Mouse (Mus musculus) heart, embryonic 11.5 days (tissue): ENCODE data around the gene Arid3b. TPM values are rescaled to one million over a fixed set of nuclear protein-coding genes. Genes with fewer than 3 reads are reported as not detected.

Source experiments
- ATAC-seq: fragments of 200-750 bp; cut with Nextera tagmentation; replicated peaks from 2 replicates; pipeline ENCODE4 v1.8.0; 2017; ENCODE audit warnings: moderate library complexity; ENCODE audit not compliant: insufficient number of reproducible peaks, low FRiP score, low TSS enrichment
- H3K27ac ChIP-seq: fragments of 300-500 bp; sonication (generic); 2 replicates; pipeline ENCODE4 v1.5.1; 2014; ENCODE audit warnings: mild to moderate bottlenecking, low read depth, low read length
- H3K27me3 ChIP-seq: fragments of 300-500 bp; sonication (generic); 2 replicates; pipeline ENCODE4 v1.6.1; 2014; ENCODE audit warnings: mild to moderate bottlenecking, low read length, mixed read lengths; ENCODE audit not compliant: control insufficient read depth, insufficient read depth
- H3K36me3 ChIP-seq: fragments of 300-500 bp; sonication (generic); 2 replicates; pipeline ENCODE4 v1.6.1; 2014; ENCODE audit warnings: mild to moderate bottlenecking, low read length, moderate library complexity, mixed read lengths; ENCODE audit not compliant: control insufficient read depth, insufficient read depth
- H3K4me1 ChIP-seq: fragments of 300-500 bp; sonication (generic); 2 replicates; pipeline ENCODE4 v1.6.1; 2014; ENCODE audit warnings: low read length; ENCODE audit not compliant: control insufficient read depth, insufficient read depth
- H3K4me2 ChIP-seq: fragments of 300-500 bp; sonication (generic); 2 replicates; pipeline ENCODE4 v1.6.1; 2014; ENCODE audit warnings: mild to moderate bottlenecking, moderate library complexity
- H3K4me3 ChIP-seq: fragments of 300-500 bp; sonication (generic); 2 replicates; pipeline ENCODE4 v1.5.1; 2014; ENCODE audit warnings: low read depth, low read length
- H3K9ac ChIP-seq: fragments of 300-500 bp; sonication (generic); 2 replicates; pipeline ENCODE4 v1.6.1; 2014; ENCODE audit warnings: mild to moderate bottlenecking, low read depth, low read length, moderate library complexity
- H3K9me3 ChIP-seq: fragments of 300-500 bp; sonication (generic); replicated peaks from 2 replicates; pipeline ENCODE4 v1.6.1; 2016; ENCODE audit warnings: low read length; ENCODE audit not compliant: control insufficient read depth
- WGBS: fragments of 180-500 bp; shearing (Covaris S2); extraction: QIAGEN DNeasy Blood & Tissue Kit; methylation state at CpG from one replicate; pipeline ENCODE4 v1.1.7; 2014; ENCODE audit not compliant: insufficient replicate concordance; 5-methylcytosine and 5-hydroxymethylcytosine counted together
- polyA plus RNA-seq: library from polyadenylated mRNA; unstranded; fragments of >200 nt; fragmentation: Nextera tagmentation; extraction: Ambion mirVana; gene quantifications from 2 replicates; pipeline ENCODE4 v1.2.1, GENCODE M21; 2014

Arid3b gene
- polyA plus RNA-seq, 1 experiment from 2014 or later: 28.0 TPM

DNA sequence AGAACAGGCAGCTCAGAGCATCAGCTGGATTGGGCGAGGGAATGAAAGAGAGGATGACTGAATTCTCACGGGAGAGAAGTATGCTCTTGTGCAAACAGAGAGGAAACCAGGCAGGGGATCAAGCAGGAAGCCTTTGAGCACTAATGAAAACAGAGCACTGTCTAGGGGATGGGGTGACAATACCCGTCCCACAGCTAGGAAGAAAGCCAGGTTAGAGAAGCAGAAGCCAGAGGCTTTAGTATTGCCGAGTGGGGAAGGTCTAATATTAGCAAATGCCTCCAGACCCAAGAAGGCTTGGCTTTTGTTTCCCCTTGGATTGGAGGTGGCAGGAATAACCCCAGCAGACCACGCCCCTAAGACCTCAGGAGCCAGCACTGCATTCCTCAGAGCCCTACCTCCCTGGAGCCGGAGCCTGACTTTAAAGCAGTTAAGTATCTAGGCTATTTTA, 19.3 kb downstream of the Arid3b start:
- no peaks in the 10 kb centered on the region for H3K36me3 ChIP-seq
- peak overlapping the region; percentile 80 for H3K27ac ChIP-seq
- H3K4me2 ChIP-seq: peak overlapping the region; percentile 50
- H3K9ac ChIP-seq: 0 out of 2 replicates have a peak overlapping the region, but pooled peaks have one; percentile 31
- H3K4me3 ChIP-seq: 0 out of 2 replicates have a peak overlapping the region, but pooled peaks have one; percentile 6
- peak; percentile 48; the same call in 1 of the 2 replicates for ATAC-seq
- 5% methylated on average over 6 of the region's 6 CpGs for WGBS
- H3K27me3 ChIP-seq: no peaks in the 10 kb centered on the region
- H3K9me3 ChIP-seq: no peaks in the 10 kb centered on the region
- peaks cover 82% of the 10 kb centered on the region for H3K4me1 ChIP-seq

DNA sequence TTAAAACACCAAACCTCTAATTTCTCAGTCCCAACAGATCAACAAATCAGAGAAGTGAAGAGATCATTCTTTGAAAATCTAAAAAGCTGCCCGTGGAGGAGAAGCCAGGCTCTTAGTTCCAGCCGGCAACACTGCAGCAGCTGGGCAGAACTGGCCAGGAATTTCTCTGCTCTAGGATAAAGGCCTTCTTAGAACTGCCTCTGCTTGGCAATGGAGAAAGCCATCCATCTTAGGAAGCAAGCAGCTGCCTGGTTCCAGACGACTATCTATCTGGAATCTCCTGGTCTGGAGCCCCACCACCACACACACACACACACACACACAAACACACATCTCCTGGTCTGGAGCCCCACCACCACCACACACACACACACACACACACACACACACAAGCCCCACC, 21.7 kb downstream of the Arid3b start:
- no peaks in the 10 kb centered on the region for H3K9me3 ChIP-seq
- no peak overlapping the region for H3K9ac ChIP-seq
- peak overlapping the region; percentile 17; the same call in 1 of the 2 replicates for H3K27ac ChIP-seq
- no peak overlapping the region for H3K4me3 ChIP-seq
- H3K4me1 ChIP-seq: peaks cover 89% of the 10 kb centered on the region
- 14% methylated on average over 3 of the region's 3 CpGs for WGBS
- ATAC-seq: no peak
- no peaks in the 10 kb centered on the region for H3K36me3 ChIP-seq
- no peak overlapping the region for H3K4me2 ChIP-seq
- H3K27me3 ChIP-seq: no peaks in the 10 kb centered on the region

DNA sequence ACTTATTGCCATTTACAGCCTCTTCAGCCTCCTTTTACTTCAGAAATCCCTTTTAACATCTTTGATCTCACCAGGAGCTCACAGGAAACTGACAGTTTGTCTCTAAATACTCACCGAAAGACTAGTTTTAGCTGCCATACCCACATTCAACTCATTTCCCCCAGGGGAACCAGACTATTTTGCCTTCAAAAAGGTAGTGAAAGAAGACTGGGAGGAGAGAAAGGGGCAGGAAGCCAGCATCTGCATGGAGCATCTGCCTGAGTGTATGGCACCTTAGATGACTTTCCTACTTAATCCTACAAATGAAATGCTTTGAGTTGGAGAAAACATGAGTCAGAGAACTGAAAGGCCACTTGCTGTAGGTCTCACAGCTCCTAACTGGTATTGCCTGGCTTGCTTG, 22.6 kb downstream of the Arid3b start:
- Histone ChIP-seq H3K9me3 (no peaks in the 10 kb centered on the region), H3K4me2 (no peak overlapping the region), H3K4me1 (peaks cover 91% of the 10 kb centered on the region), H3K9ac (no peak overlapping the region), H3K36me3 (no peaks in the 10 kb centered on the region), H3K4me3 (no peak overlapping the region), H3K27me3 (no peaks in the 10 kb centered on the region), H3K27ac (peak overlapping the region; percentile 36; the same call in 1 of the 2 replicates)
- 24% methylated on average over 1 of the region's 1 CpGs for WGBS
- ATAC-seq: no peak

DNA sequence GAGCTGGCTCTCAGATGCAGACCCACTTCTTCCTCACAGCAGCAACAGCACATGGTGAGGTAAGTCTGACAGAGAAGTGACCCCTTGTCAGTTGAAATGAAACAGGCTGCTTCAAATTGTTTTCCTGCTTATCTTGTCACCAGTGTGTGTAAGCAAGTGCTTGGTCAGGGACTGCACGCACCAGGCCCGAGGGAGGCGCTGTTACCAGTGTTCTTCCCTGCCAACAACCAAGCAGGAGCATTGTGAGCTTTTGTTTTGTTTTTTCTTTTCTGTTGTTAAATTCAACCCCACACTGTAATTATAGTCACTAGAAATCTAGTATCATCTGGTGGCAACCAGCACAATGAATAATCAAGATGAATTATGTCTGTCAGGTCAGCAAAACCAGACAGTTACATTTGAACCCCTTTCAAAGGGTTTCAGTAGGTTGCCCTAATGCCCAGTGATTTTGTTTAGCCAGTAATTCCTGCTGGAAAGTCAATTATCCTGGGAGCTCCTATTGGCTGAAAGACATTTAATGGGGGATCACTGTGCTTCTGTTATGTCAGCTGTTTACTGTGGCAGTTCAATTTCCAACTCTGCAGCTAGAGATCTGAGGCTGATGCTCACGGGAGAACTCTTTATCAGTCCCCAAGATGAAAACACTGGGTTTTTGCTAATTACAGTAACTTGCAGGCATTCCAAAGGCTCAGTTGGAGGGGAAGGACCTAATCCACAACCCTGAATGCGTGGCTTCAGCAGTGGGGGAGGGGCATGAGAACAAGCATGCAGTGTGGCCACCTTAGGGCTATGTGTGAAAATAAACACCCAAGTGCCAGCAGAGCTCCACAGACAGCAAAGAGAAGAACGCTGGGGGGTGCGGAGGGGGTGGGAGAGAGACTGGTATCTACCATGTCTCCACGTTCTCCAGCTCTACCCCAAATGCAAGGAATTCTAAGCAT, 24.5 kb downstream of the Arid3b start:
- H3K27me3 ChIP-seq: no peaks in the 10 kb centered on the region
- no peak overlapping the region; the same call in 1 of the 2 replicates for H3K4me2 ChIP-seq
- H3K9me3 ChIP-seq: no peaks in the 10 kb centered on the region
- H3K4me3 ChIP-seq: no peak overlapping the region
- peaks cover 91% of the 10 kb centered on the region for H3K4me1 ChIP-seq
- H3K36me3 ChIP-seq: no peaks in the 10 kb centered on the region
- ATAC-seq: no peak
- peak overlapping the region; percentile 34; the same call in 1 of the 2 replicates for H3K9ac ChIP-seq
- peak overlapping the region; percentile 62 for H3K27ac ChIP-seq
- WGBS: 11% methylated on average over 8 of the region's 8 CpGs

DNA sequence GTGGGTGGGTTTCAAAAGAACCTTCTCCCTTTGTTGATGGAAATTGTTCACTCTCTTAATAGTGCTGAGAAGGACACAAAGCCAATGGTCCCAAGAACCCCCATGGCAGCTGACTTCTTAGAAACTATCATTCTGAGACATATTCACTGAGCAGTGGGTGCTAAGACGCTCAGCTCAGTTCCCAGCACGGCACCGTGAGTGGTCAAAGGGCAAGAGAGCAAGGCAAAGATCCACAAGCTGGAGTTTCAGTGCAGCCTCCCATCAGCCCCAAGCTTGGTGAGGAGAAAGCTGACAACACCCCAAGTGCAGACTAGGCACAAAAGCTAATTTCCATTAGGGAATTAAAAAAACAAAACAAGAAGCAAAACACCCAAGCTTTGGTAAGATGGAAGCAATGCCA, 25.9 kb downstream of the Arid3b start:
- Histone ChIP-seq H3K27ac (no peak overlapping the region), H3K9ac (no peak overlapping the region), H3K27me3 (no peaks in the 10 kb centered on the region), H3K36me3 (no peaks in the 10 kb centered on the region), H3K4me3 (no peak overlapping the region), H3K9me3 (no peaks in the 10 kb centered on the region), H3K4me2 (no peak overlapping the region), H3K4me1 (peaks cover 94% of the 10 kb centered on the region)
- ATAC-seq: no peak
- WGBS: 75% methylated on average over 3 of the region's 3 CpGs

DNA sequence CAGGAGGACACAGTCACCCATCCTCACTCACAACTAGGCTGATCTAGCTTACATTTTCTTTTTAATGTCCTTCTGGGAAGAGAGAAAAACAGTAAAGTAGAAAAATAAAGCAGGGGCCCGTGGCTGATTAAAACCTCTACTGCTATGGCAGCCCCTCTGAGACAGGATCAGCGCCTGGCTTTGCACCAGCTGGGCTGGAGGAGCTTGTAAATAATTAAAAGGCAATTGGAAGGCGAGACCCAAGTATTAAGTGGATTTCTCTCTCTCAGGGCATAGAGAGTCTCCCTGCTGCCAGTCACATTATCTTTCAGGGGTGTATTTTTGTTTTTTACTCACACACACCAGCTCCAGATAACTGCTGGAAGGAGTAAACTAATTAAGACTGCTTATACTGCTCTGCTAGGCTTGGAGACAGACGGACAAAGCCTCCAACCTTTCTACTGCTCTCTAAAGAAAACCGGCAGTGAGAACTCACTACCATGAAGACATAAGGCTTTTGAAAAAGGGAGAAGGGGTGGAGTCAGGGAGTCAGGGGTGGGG, 27.8 kb downstream of the Arid3b start:
- 56% methylated on average over 5 of the region's 5 CpGs for WGBS
- Histone ChIP-seq H3K9ac (peak overlapping the region; percentile 39), H3K27me3 (no peaks in the 10 kb centered on the region), H3K4me2 (no peak overlapping the region), H3K9me3 (no peaks in the 10 kb centered on the region), H3K4me1 (peaks cover 94% of the 10 kb centered on the region), H3K4me3 (no peak overlapping the region), H3K27ac (peak overlapping the region; percentile 6; the same call in 1 of the 2 replicates), H3K36me3 (no peaks in the 10 kb centered on the region)
- no peak for ATAC-seq

DNA sequence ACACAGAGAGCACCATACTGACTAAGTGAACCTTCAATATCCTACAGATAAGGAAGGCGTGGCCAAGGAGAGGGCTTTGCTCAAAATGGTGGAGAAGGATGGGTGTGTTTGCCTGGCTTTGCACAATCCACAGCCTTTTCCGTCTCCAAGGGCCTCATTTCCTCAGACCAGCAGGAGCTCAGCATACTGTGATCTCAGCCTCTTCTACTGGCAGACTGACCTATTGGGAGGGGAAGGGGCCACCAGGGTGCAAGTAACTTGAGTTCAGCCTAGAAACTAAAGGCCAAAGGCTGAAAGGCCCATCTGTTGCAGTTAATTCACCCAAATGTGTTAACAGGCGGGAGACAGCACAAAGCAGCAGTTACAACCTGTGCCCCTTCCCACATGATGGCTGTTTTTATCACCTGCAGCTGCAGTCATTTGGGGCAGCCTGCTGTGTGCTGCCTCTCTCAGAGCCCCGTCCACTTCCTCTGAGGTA, 29.4 kb downstream of the Arid3b start:
- Histone ChIP-seq H3K36me3 (no peaks in the 10 kb centered on the region), H3K4me1 (peaks cover 95% of the 10 kb centered on the region), H3K27ac (no peak overlapping the region), H3K4me2 (no peak overlapping the region), H3K9ac (peak overlapping the region; percentile 22; the same call in 1 of the 2 replicates), H3K9me3 (no peaks in the 10 kb centered on the region), H3K27me3 (no peaks in the 10 kb centered on the region), H3K4me3 (no peak overlapping the region)
- WGBS: 63% methylated on average over 4 of the region's 4 CpGs
- ATAC-seq: no peak

DNA sequence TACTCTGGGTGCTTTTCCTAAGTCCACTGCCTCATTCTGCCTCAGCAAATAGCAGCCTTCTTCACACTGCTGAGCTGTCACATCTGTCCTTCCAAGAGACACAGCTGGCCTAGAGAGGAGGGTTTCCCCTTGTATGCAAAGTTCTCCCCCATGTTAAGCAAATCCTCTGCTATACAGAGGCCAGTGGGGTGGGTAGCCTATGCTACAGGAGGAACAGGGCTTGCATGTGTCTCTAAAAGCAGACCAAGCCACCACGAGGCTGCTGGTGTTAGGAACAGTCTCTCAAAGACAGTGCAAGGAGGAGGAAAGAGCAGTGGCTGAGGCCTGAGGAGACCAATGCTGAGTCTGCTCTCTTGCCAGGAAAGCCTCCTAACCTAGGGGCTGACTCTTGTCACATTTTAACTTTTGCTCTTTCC, 30.5 kb downstream of the Arid3b start:
- no peak for ATAC-seq
- WGBS: 23% methylated on average over 1 of the region's 1 CpGs
- H3K9ac ChIP-seq: peak overlapping the region; percentile 16; the same call in 1 of the 2 replicates
- H3K9me3 ChIP-seq: no peaks in the 10 kb centered on the region
- no peaks in the 10 kb centered on the region for H3K27me3 ChIP-seq
- no peak overlapping the region for H3K27ac ChIP-seq
- H3K4me2 ChIP-seq: no peak overlapping the region
- H3K4me1 ChIP-seq: peaks cover 88% of the 10 kb centered on the region
- no peaks in the 10 kb centered on the region; the same call in 1 of the 2 replicates for H3K36me3 ChIP-seq
- no peak overlapping the region for H3K4me3 ChIP-seq
